Comparison of ENCODE assay signal across 13 mouse cellular contexts in genomic region chr1:91248242-91248641, GRCm38 (mm10). TPM values are rescaled to one million over a fixed set of nuclear protein-coding genes. Genes with fewer than 3 reads are reported as not detected.
DNase-seq lines count a peak whose midpoint lies in the region; ATAC-seq lines count a peak whose summit lies in the region.
"Had no signal": no experiment of that assay in that cellular context is flagged by ENCODE, and none has a peak within 500 bp of the region (broad histone marks: within the 10 kb centered on the region; RNA-seq: fewer than 3 reads in every experiment).

No protein-coding gene starts in this region.

- H3K4me2 ChIP-seq in liver, embryonic 15.5 days, result peak overlapping the region; percentile 89

- WGBS in liver, embryonic 15.5 days (ENCODE audit: insufficient replicate concordance), result 46% methylated on average over 5 of the region's 5 CpGs

- intact Hi-C loops in heart, postnatal 14 days (cut with DNase I), result no loop called here
- intact Hi-C loops in left cerebral cortex, postnatal 25 days (cut with DNase I), result loop anchor here (5.0 to 10.0 kb wide), 3 partner anchors 133 to 643 kb away; partner anchors contain the start of gene Cops8

- peak; percentile 59 for ATAC-seq in liver, embryonic 15.5 days (ENCODE audit: insufficient read depth)
- ATAC-seq: forebrain, embryonic 16.5 days; midbrain, embryonic 13.5 days had no signal

- H3K4me3 ChIP-seq in liver, embryonic 15.5 days (replicated peaks), result 0 out of 2 replicates have a peak overlapping the region, but pooled peaks have one; percentile 10

- H3K9me3 ChIP-seq in liver, embryonic 15.5 days (replicated peaks), result no peaks in the 10 kb centered on the region
- H3K9me3 ChIP-seq: midbrain, embryonic 13.5 days; neural tube, embryonic 13.5 days had no signal

- 0 out of 2 replicates have a peak overlapping the region, but pooled peaks have one; percentile 70 for H3K9ac ChIP-seq in liver, embryonic 15.5 days
- H3K9ac ChIP-seq: midbrain, embryonic 13.5 days had no signal

- DNase-seq in heart, adult 9 months (ENCODE audit: low spot score in 2 of 2), result peak; percentile 6
- no peak for DNase-seq in heart, postnatal 14 days
- DNase-seq in 416B (ENCODE audit: low read depth), result peak; percentile 90
- DNase-seq in c-Kit-positive CD71-positive TER-119-negative erythroid progenitor cells, embryonic 14.5 days (ENCODE audit: low read depth), result peak; percentile 45
- DNase-seq in urinary bladder, postnatal 10 days (ENCODE audit: low spot score), result no peak
- no peak for DNase-seq in layer of hippocampus, adult 11-12 months (ENCODE audit: low spot score)
- DNase-seq in left cerebral cortex, postnatal 25 days (ENCODE audit: low spot score in 2 of 2), result no peak
- DNase-seq: kidney, adult 9 months had no signal

- H3K4me1 ChIP-seq in liver, embryonic 15.5 days (replicated peaks), result peaks cover 57% of the 10 kb centered on the region

- no peaks in the 10 kb centered on the region for H3K27me3 ChIP-seq in liver, embryonic 15.5 days
- H3K27me3 ChIP-seq: CH12.LX; midbrain, embryonic 13.5 days; neural tube, embryonic 13.5 days had no signal

- H3K27ac ChIP-seq in liver, embryonic 15.5 days (replicated peaks), result peak overlapping the region; percentile 95
- H3K27ac ChIP-seq: midbrain, embryonic 13.5 days; neural tube, embryonic 13.5 days had no signal

- H3K36me3 ChIP-seq in liver, embryonic 15.5 days (replicated peaks), result no peaks in the 10 kb centered on the region
- H3K36me3 ChIP-seq: midbrain, embryonic 13.5 days; neural tube, embryonic 13.5 days had no signal

RNA-seq across cellular contexts. Expression of gene Ube2f, which starts 1.9 kb away (rescaled TPM):
- 10 to 100 TPM; 50.2 to 56.7 TPM for total RNA-seq in heart, postnatal 14 days (2021)
- polyA plus RNA-seq in liver, embryonic 15.5 days (2015; fragmentation: Nextera tagmentation; extraction: Ambion mirVana), result 66.9 and 68.6 TPM in 2 replicates
- total RNA-seq in left cerebral cortex, postnatal 25 days (2021), result 10 to 100 TPM; 54.9 TPM

RNA-seq across cellular contexts. Expression of gene Scly, which starts 49.9 kb away (rescaled TPM):
- total RNA-seq in heart, postnatal 14 days (2021), result 10 to 100 TPM; 11.4 to 15.6 TPM
- 27.5 and 31.2 TPM in 2 replicates for polyA plus RNA-seq in liver, embryonic 15.5 days (2015; fragmentation: Nextera tagmentation; extraction: Ambion mirVana)
- total RNA-seq in left cerebral cortex, postnatal 25 days (2021), result 10 to 100 TPM; 15.0 to 16.0 TPM

Comparison
In these comparisons a context has a peak if more than half of its experiments do, and no peak if none do; other contexts are left out.
1. DNase-seq: peak in heart, adult 9 months (2 of 2), 416B (single experiment) and c-Kit-positive CD71-positive TER-119-negative erythroid progenitor cells, embryonic 14.5 days (single experiment); none in heart, postnatal 14 days (0 of 2), urinary bladder, postnatal 10 days (single experiment), layer of hippocampus, adult 11-12 months (single experiment) and left cerebral cortex, postnatal 25 days (0 of 2).